Mouse (Mus musculus) R1 (cell line): ENCODE measurements around the gene Trmt10b.

Experiments used
- DNase-seq: peaks from one replicate; pipeline ENCODE4 v3.0.0-alpha.2; 2018; ENCODE audit warnings: low read depth, low spot score

The Trmt10b gene

GRCm38 (mm10) chr4:45296662-45297564 lies at the start of gene Trmt10b:
TSS of gene Trmt10b (plus strand) at chr4:45297127.
- DNase-seq = peak; percentile 93

GRCm38 (mm10) chr4:45251265-45251664 lies 45.7 kb upstream of the Trmt10b start:
- no peak for DNase-seq

GRCm38 (mm10) chr4:45252861-45253262 lies 44.1 kb upstream of the Trmt10b start:
- no peak for DNase-seq

- no peak for DNase-seq
These were observed 42.9 kb upstream of the Trmt10b start for GRCm38 (mm10) chr4:45253839-45254601.

- DNase-seq = no peak
These were observed 37.6 kb upstream of the Trmt10b start for GRCm38 (mm10) chr4:45259232-45259832.

- no peak for DNase-seq
These were observed 35.4 kb upstream of the Trmt10b start for GRCm38 (mm10) chr4:45261551-45261950.

GRCm38 (mm10) chr4:45267883-45268282 lies 29.0 kb upstream of the Trmt10b start:
- DNase-seq = no peak

- no peak for DNase-seq
These were observed 25.9 kb upstream of the Trmt10b start for GRCm38 (mm10) chr4:45271041-45271452.

GRCm38 (mm10) chr4:45275770-45276169 lies 21.2 kb upstream of the Trmt10b start:
- no peak for DNase-seq

- DNase-seq = peak; percentile 16
These were observed 17.6 kb upstream of the Trmt10b start for GRCm38 (mm10) chr4:45279292-45279691.

- DNase-seq = peak; percentile 61
These were observed 16.9 kb upstream of the Trmt10b start for GRCm38 (mm10) chr4:45279981-45280548.

- DNase-seq = peak; percentile 27
These were observed 10.6 kb upstream of the Trmt10b start for GRCm38 (mm10) chr4:45286318-45286717.

- peak; percentile 87 for DNase-seq
These were observed 9.0 kb upstream of the Trmt10b start for GRCm38 (mm10) chr4:45287906-45288305.

- DNase-seq = no peak
These were observed 8.6 kb downstream of the Trmt10b start for GRCm38 (mm10) chr4:45305536-45305935.

- peak; percentile 74 for DNase-seq
These were observed 11.1 kb downstream of the Trmt10b start for GRCm38 (mm10) chr4:45308046-45308445.

GRCm38 (mm10) chr4:45308606-45309005 lies 11.7 kb downstream of the Trmt10b start:
- no peak for DNase-seq

GRCm38 (mm10) chr4:45311056-45311455 lies 14.1 kb downstream of the Trmt10b start:
- DNase-seq = no peak

GRCm38 (mm10) chr4:45320159-45320816 lies 23.4 kb downstream of the Trmt10b start:
- peak; percentile 82 for DNase-seq

- DNase-seq = no peak
These were observed 34.2 kb downstream of the Trmt10b start for GRCm38 (mm10) chr4:45331139-45331538.

GRCm38 (mm10) chr4:45332466-45332865 lies 35.5 kb downstream of the Trmt10b start:
- DNase-seq = peak; percentile 61

GRCm38 (mm10) chr4:45341226-45341625 lies 44.3 kb downstream of the Trmt10b start:
- no peak for DNase-seq
